Mouse (Mus musculus): ENCODE results near the gene Eipr1. TPM values are rescaled to one million over a fixed set of nuclear protein-coding genes. Genes with fewer than 3 reads are reported as not detected.

Eipr1 gene
- polyA plus RNA-seq, 1 experiment from 2014 or later, result 44.5 TPM

GRCm38 (mm10) chr12:28834266-28834665 lies 82.7 kb downstream of the Eipr1 start:
- Histone ChIP-seq H3K27me3 (replicated peaks; ENCODE audit: low read depth, poor library complexity, severe bottlenecking) (no peaks in the 10 kb centered on the region), H3K4me1 (no peaks in the 10 kb centered on the region), H3K4me3 (no peak overlapping the region), H3K9me3 (no peaks in the 10 kb centered on the region), H3K27ac (replicated peaks) (no peak overlapping the region), H3K36me3 (replicated peaks) (no peaks in the 10 kb centered on the region)
- DNase-seq (ENCODE audit: low spot score), result no peak
- 85% methylated on average over 6 of the region's 6 CpGs for WGBS

- 91% methylated on average over 3 of the region's 3 CpGs for WGBS
- Histone ChIP-seq H3K4me1 (no peaks in the 10 kb centered on the region), H3K9me3 (no peaks in the 10 kb centered on the region), H3K27ac (replicated peaks) (no peak overlapping the region), H3K27me3 (replicated peaks; ENCODE audit: low read depth, poor library complexity, severe bottlenecking) (no peaks in the 10 kb centered on the region), H3K36me3 (replicated peaks) (no peaks in the 10 kb centered on the region), H3K4me3 (no peak overlapping the region)
- no peak for DNase-seq (ENCODE audit: low spot score)
Observed at GRCm38 (mm10) chr12:28835683-28836082, 84.1 kb downstream of the Eipr1 start.

- WGBS, result 80% methylated on average over 4 of the region's 4 CpGs
- DNase-seq (ENCODE audit: low spot score), result no peak
- no peak overlapping the region for H3K4me3 ChIP-seq
- no peaks in the 10 kb centered on the region for H3K9me3 ChIP-seq
- no peaks in the 10 kb centered on the region for H3K27me3 ChIP-seq (replicated peaks; ENCODE audit: low read depth, poor library complexity, severe bottlenecking)
- H3K4me1 ChIP-seq, result no peaks in the 10 kb centered on the region
- H3K27ac ChIP-seq (replicated peaks), result no peak overlapping the region
- no peaks in the 10 kb centered on the region for H3K36me3 ChIP-seq (replicated peaks)
Observed at GRCm38 (mm10) chr12:28838268-28838667, 86.7 kb downstream of the Eipr1 start.

- Histone ChIP-seq H3K27ac (replicated peaks) (no peak overlapping the region), H3K36me3 (replicated peaks) (no peaks in the 10 kb centered on the region), H3K9me3 (no peaks in the 10 kb centered on the region), H3K4me1 (no peaks in the 10 kb centered on the region), H3K4me3 (no peak overlapping the region), H3K27me3 (replicated peaks; ENCODE audit: low read depth, poor library complexity, severe bottlenecking) (no peaks in the 10 kb centered on the region)
- no peak for DNase-seq (ENCODE audit: low spot score)
- 94% methylated on average over 7 of the region's 7 CpGs for WGBS
Observed at GRCm38 (mm10) chr12:28838971-28839370, 87.4 kb downstream of the Eipr1 start.

- DNase-seq (ENCODE audit: low spot score), result no peak
- H3K27me3 ChIP-seq (replicated peaks; ENCODE audit: low read depth, poor library complexity, severe bottlenecking), result no peaks in the 10 kb centered on the region
- H3K4me3 ChIP-seq, result no peak overlapping the region
- WGBS, result 82% methylated on average over 5 of the region's 5 CpGs
- H3K27ac ChIP-seq (replicated peaks), result no peak overlapping the region
- no peaks in the 10 kb centered on the region for H3K4me1 ChIP-seq
- no peaks in the 10 kb centered on the region for H3K9me3 ChIP-seq
- no peaks in the 10 kb centered on the region for H3K36me3 ChIP-seq (replicated peaks)
Observed at GRCm38 (mm10) chr12:28841179-28841698, 89.6 kb downstream of the Eipr1 start.

- Histone ChIP-seq H3K36me3 (replicated peaks) (no peaks in the 10 kb centered on the region; the same call in 1 of the 2 replicates), H3K4me1 (no peaks in the 10 kb centered on the region), H3K9me3 (no peaks in the 10 kb centered on the region), H3K4me3 (no peak overlapping the region), H3K27ac (replicated peaks) (no peak overlapping the region), H3K27me3 (replicated peaks; ENCODE audit: low read depth, poor library complexity, severe bottlenecking) (no peaks in the 10 kb centered on the region)
- 93% methylated on average over 8 of the region's 8 CpGs for WGBS
- DNase-seq (ENCODE audit: low spot score), result no peak
Observed at GRCm38 (mm10) chr12:28845811-28846210, 94.2 kb downstream of the Eipr1 start.

GRCm38 (mm10) chr12:28847401-28847800 lies 95.8 kb downstream of the Eipr1 start:
- DNase-seq (ENCODE audit: low spot score), result no peak
- H3K9me3 ChIP-seq, result no peaks in the 10 kb centered on the region

GRCm38 (mm10) chr12:28848726-28849612 lies 97.4 kb downstream of the Eipr1 start:
- Histone ChIP-seq H3K27me3 (replicated peaks; ENCODE audit: low read depth, poor library complexity, severe bottlenecking) (no peaks in the 10 kb centered on the region), H3K36me3 (replicated peaks) (no peaks in the 10 kb centered on the region; the same call in 1 of the 2 replicates), H3K4me3 (no peak overlapping the region), H3K9me3 (no peaks in the 10 kb centered on the region), H3K4me1 (no peaks in the 10 kb centered on the region), H3K27ac (replicated peaks) (no peak overlapping the region)
- WGBS, result 87% methylated on average over 18 of the region's 18 CpGs
- no peak for DNase-seq (ENCODE audit: low spot score)

More at GRCm38 (mm10) chr12:28847401-28847800, 95.8 kb downstream of the Eipr1 start:
- Histone ChIP-seq H3K4me3 (no peak overlapping the region), H3K36me3 (replicated peaks) (no peaks in the 10 kb centered on the region; the same call in 1 of the 2 replicates), H3K27ac (replicated peaks) (no peak overlapping the region), H3K4me1 (no peaks in the 10 kb centered on the region), H3K27me3 (replicated peaks; ENCODE audit: low read depth, poor library complexity, severe bottlenecking) (no peaks in the 10 kb centered on the region)
- WGBS, result 83% methylated on average over 6 of the region's 6 CpGs

GRCm38 (mm10) chr12:28859495-28860263 lies 108.1 kb downstream of the Eipr1 start:
- peaks cover 6% of the 10 kb centered on the region; the same call in 1 of the 2 replicates for H3K4me1 ChIP-seq
- no peak overlapping the region; the same call in 1 of the 2 replicates for H3K27ac ChIP-seq (replicated peaks)
- 80% methylated on average over 11 of the region's 11 CpGs for WGBS
- H3K9me3 ChIP-seq, result no peaks in the 10 kb centered on the region
- DNase-seq (ENCODE audit: low spot score), result no peak
- H3K36me3 ChIP-seq (replicated peaks), result peaks cover under 1% of the 10 kb centered on the region; the same call in 1 of the 2 replicates
- H3K4me3 ChIP-seq, result no peak overlapping the region
- H3K27me3 ChIP-seq (replicated peaks; ENCODE audit: low read depth, poor library complexity, severe bottlenecking), result no peaks in the 10 kb centered on the region

- 39% methylated on average over 5 of the region's 5 CpGs for WGBS
- no peak for DNase-seq (ENCODE audit: low spot score)
- no peak overlapping the region; the same call in 1 of the 2 replicates for H3K27ac ChIP-seq (replicated peaks)
- no peaks in the 10 kb centered on the region for H3K9me3 ChIP-seq
- no peaks in the 10 kb centered on the region for H3K27me3 ChIP-seq (replicated peaks; ENCODE audit: low read depth, poor library complexity, severe bottlenecking)
- no peak overlapping the region for H3K4me3 ChIP-seq
- peaks cover 6% of the 10 kb centered on the region; the same call in 1 of the 2 replicates for H3K36me3 ChIP-seq (replicated peaks)
- peaks cover 6% of the 10 kb centered on the region; the same call in 1 of the 2 replicates for H3K4me1 ChIP-seq
Observed at GRCm38 (mm10) chr12:28860264-28860560, 108.6 kb downstream of the Eipr1 start.

GRCm38 (mm10) chr12:28863260-28863659 lies 111.7 kb downstream of the Eipr1 start:
- no peaks in the 10 kb centered on the region for H3K9me3 ChIP-seq
- H3K27ac ChIP-seq (replicated peaks), result no peak overlapping the region
- no peaks in the 10 kb centered on the region for H3K27me3 ChIP-seq (replicated peaks; ENCODE audit: low read depth, poor library complexity, severe bottlenecking)
- H3K4me1 ChIP-seq, result peaks cover 6% of the 10 kb centered on the region; the same call in 1 of the 2 replicates
- H3K4me3 ChIP-seq, result no peak overlapping the region
- DNase-seq (ENCODE audit: low spot score), result no peak
- H3K36me3 ChIP-seq (replicated peaks), result peaks cover 20% of the 10 kb centered on the region
- WGBS, result 93% methylated on average over 12 of the region's 12 CpGs

- DNase-seq (ENCODE audit: low spot score), result no peak
- H3K4me1 ChIP-seq, result no peaks in the 10 kb centered on the region
- WGBS, result 84% methylated on average over 1 of the region's 1 CpGs
- no peak overlapping the region for H3K4me3 ChIP-seq
- no peaks in the 10 kb centered on the region for H3K27me3 ChIP-seq (replicated peaks; ENCODE audit: low read depth, poor library complexity, severe bottlenecking)
- no peaks in the 10 kb centered on the region for H3K9me3 ChIP-seq
- no peak overlapping the region for H3K27ac ChIP-seq (replicated peaks)
- H3K36me3 ChIP-seq (replicated peaks), result peaks cover 27% of the 10 kb centered on the region
Observed at GRCm38 (mm10) chr12:28866121-28866520, 114.5 kb downstream of the Eipr1 start.
